Mouse (Mus musculus) lung, embryonic 15.5 days (tissue): Measurements from ENCODE around the gene Ubxn6. TPM values are rescaled to one million over a fixed set of nuclear protein-coding genes. Genes with fewer than 3 reads are reported as not detected.

ENCODE experiments used
- ATAC-seq: fragments of 200-750 bp; cut with Nextera tagmentation; 2 replicates; pipeline ENCODE4 v1.8.0; 2017; ENCODE audit warnings: moderate number of reproducible peaks, borderline replicate concordance; ENCODE audit not compliant: low FRiP score, low TSS enrichment; ENCODE audit errors: extremely low read depth
- H3K27ac ChIP-seq: fragments of 300-500 bp; sonication (generic); 2 replicates; pipeline ENCODE4 v1.5.1; 2015; ENCODE audit warnings: moderate library complexity, mild to moderate bottlenecking, inconsistent platforms
- H3K27me3 ChIP-seq: fragments of 300-500 bp; sonication (generic); 2 replicates; pipeline ENCODE4 v1.6.1; 2015; ENCODE audit warnings: inconsistent platforms
- H3K36me3 ChIP-seq: fragments of 300-500 bp; sonication (generic); 2 replicates; pipeline ENCODE4 v1.6.1; 2015; ENCODE audit warnings: inconsistent platforms
- H3K4me1 ChIP-seq: fragments of 300-500 bp; sonication (generic); 2 replicates; pipeline ENCODE4 v1.6.1; 2015; ENCODE audit warnings: inconsistent platforms
- H3K4me2 ChIP-seq: fragments of 300-500 bp; sonication (generic); 2 replicates; pipeline ENCODE4 v1.6.1; 2015; ENCODE audit warnings: inconsistent platforms, mild to moderate bottlenecking, moderate library complexity
- H3K4me3 ChIP-seq: fragments of 300-500 bp; sonication (generic); 2 replicates; pipeline ENCODE4 v1.5.1; 2015; ENCODE audit warnings: mild to moderate bottlenecking, inconsistent platforms
- H3K9ac ChIP-seq: fragments of 300-500 bp; sonication (generic); 2 replicates; pipeline ENCODE4 v1.6.1; 2015; ENCODE audit warnings: inconsistent platforms
- H3K9me3 ChIP-seq: fragments of 300-500 bp; sonication (generic); 2 replicates; pipeline ENCODE4 v1.6.1; 2016; ENCODE audit warnings: inconsistent platforms
- WGBS: fragments of 180-500 bp; shearing (Covaris S2); methylation state at CpG from one replicate; pipeline ENCODE4 v1.1.7; 2015; 5-methylcytosine and 5-hydroxymethylcytosine counted together
- polyA plus RNA-seq: library from polyadenylated mRNA; unstranded; fragments of >200 nt; fragmentation: Nextera tagmentation; extraction: Ambion mirVana; gene quantifications from 2 replicates; pipeline ENCODE4 v1.2.1, GENCODE M21; 2015

Ubxn6 gene
- polyA plus RNA-seq, 1 experiment from 2014 or later: 41.3 TPM

DNA sequence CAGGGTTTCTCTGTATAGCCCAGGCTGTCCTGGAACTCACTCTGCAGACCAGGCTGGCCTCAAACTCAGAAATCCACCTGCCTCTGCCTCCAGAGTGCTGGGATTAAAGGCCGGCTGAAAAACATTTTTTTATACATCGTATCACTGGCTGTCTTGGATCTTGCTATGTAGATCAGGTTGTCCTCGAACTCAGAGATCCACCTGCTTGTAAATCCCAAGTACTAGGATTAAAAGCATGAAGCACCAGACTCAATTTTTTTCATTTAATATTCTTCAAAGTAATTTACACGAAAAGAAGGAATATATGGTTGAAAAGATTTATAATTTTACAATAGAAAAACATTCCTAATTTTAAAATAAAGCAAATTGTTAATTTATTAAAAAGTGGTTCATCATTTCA lies 35.5 kb downstream of the Ubxn6 start:
- ATAC-seq: no peak
- Histone ChIP-seq H3K9ac (no peak overlapping the region), H3K4me1 (peaks cover 33% of the 10 kb centered on the region), H3K36me3 (peaks cover 10% of the 10 kb centered on the region), H3K4me2 (peak overlapping the region; percentile 89), H3K27me3 (no peaks in the 10 kb centered on the region), H3K4me3 (peak overlapping the region; percentile 93), H3K9me3 (no peaks in the 10 kb centered on the region), H3K27ac (no peak overlapping the region)
- 69% methylated on average over 4 of the region's 4 CpGs for WGBS

DNA sequence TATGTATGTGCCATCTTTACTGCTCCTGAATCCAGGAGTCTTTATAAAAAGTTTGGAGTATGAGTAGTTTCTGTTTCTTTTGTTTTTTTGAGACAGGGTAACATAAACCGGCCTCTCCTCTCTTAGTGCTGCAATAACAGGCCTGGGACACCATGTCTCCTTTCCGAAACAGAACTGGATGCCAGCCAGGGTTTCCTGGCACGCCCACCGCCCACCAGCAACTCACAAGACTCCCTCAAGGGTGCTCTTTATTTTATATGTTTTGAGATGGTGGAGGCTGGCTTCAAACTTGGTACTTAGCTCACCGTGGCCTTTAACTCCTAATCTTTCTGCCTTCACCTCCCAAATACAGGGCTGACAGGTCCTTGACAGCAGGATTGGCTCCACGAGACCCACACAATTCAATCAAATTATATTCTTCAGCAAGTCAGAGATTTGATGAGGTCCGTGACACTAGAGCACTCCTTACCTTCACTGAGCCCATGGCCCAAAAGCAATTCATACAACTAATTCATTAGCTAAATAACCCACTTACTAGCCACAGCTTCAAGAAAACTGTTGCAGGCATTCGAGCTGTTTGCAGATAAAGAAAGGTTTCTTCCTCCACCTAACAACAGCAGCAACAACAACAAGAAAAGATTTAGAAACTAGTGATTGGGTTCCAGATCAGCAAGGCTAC lies 36.1 kb downstream of the Ubxn6 start:
- no peak for ATAC-seq
- H3K4me2 ChIP-seq: no peak overlapping the region
- WGBS: 78% methylated on average over 8 of the region's 8 CpGs
- H3K9ac ChIP-seq: no peak overlapping the region
- no peaks in the 10 kb centered on the region for H3K27me3 ChIP-seq
- no peak overlapping the region for H3K27ac ChIP-seq
- H3K4me1 ChIP-seq: peaks cover 36% of the 10 kb centered on the region
- 0 out of 2 replicates have a peak, but pooled peaks cover 7% of the 10 kb centered on the region for H3K36me3 ChIP-seq
- H3K9me3 ChIP-seq: no peaks in the 10 kb centered on the region
- no peak overlapping the region for H3K4me3 ChIP-seq

GRCm38 (mm10) chr17:56036901-56037287 lies 37.9 kb downstream of the Ubxn6 start:
- no peaks in the 10 kb centered on the region for H3K27me3 ChIP-seq
- 0 out of 2 replicates have a peak, but pooled peaks cover 6% of the 10 kb centered on the region for H3K36me3 ChIP-seq
- no peak for ATAC-seq
- H3K9ac ChIP-seq: peak overlapping the region; percentile 37; the same call in 1 of the 2 replicates
- no peaks in the 10 kb centered on the region for H3K9me3 ChIP-seq
- WGBS: 31% methylated on average over 13 of the region's 13 CpGs
- H3K4me3 ChIP-seq: peak overlapping the region; percentile 31
- no peak overlapping the region for H3K27ac ChIP-seq
- H3K4me2 ChIP-seq: peak overlapping the region; percentile 53
- peaks cover 49% of the 10 kb centered on the region for H3K4me1 ChIP-seq

DNA sequence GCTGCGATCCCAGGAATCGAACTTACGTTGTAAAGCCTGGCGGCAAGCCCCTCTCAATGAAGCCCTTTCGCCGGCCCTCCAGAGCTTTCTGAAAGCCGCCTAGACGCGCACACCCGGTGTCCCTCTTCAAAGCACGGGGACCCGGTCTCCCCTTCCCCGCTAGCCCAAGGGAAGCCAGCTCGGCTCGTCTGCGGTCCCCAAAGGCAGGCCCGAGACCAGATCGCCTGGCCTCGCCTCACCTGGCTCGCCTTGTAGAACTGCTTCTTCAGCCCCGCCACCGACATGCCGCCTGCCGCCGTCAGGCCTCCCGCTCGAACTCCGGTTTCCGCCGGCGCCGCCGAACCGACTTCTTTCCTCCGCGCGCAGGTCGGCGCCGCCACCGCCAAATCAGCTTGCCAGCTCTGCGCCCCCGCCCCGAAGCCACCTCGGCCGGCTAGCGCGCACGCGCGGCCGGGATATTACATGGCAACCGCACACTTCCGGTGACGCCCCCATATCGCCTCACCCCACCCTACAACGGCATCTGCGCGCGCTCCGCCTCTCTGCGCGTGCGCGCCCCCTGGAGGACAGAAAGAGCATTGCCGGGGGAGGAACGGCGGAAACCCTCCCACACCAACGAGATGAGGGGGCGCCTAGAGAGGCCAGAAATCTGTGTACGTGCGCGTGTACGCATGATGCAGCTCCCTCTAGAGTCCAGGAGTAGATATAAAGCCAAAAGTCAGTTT lies 38.5 kb downstream of the Ubxn6 start, which contains the start of gene Sh3gl1:
Gene Sh3gl1 (minus strand): TSS at position 460 of the 725 bp plus-strand sequence.
- Histone ChIP-seq H3K9ac (peak within 1 kb of the TSS; percentile 93), H3K4me2 (peak within 1 kb of the TSS; percentile 68), H3K27ac (peak within 1 kb of the TSS; percentile 88), H3K4me3 (peak within 1 kb of the TSS; percentile 88), H3K9me3 (no peaks in the 10 kb centered on the region), H3K27me3 (no peaks in the 10 kb centered on the region), H3K4me1 (peaks cover 44% of the 10 kb centered on the region), H3K36me3 (0 out of 2 replicates have a peak, but pooled peaks cover 6% of the 10 kb centered on the region)
- ATAC-seq: peak; percentile 90
- WGBS: under 1% methylated on average over 74 of the region's 74 CpGs

- H3K4me1 ChIP-seq: peaks cover 43% of the 10 kb centered on the region
- 51% methylated on average over 4 of the region's 4 CpGs for WGBS
Measured at GRCm38 (mm10) chr17:56035216-56035615, 39.6 kb downstream of the Ubxn6 start.

DNA sequence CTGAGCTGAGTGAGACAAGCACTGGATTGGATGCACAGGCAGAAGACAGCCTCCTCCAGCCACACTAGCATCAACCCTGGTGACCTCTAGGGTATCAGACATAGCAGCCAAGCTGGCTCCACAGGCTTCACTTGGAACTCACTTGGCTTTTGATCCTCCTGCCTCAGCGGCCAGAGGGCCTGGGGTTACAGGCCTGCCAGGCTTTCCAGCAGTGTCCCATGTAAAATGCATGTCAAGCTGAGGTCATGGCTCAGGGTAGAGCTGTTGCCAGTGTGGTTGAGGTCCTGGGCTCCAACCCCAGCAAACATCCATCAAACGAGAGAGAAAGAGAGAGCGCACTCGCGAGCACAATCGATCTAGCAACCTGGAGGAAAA lies 40.1 kb downstream of the Ubxn6 start:
- Histone ChIP-seq H3K4me3 (peak overlapping the region; percentile 88), H3K4me1 (peaks cover 43% of the 10 kb centered on the region)
- 70% methylated on average over 6 of the region's 6 CpGs for WGBS

More at GRCm38 (mm10) chr17:56035216-56035615, 39.6 kb downstream of the Ubxn6 start:
- Histone ChIP-seq H3K4me3 (peak overlapping the region; percentile 88), H3K9me3 (no peaks in the 10 kb centered on the region), H3K9ac (peak overlapping the region; percentile 93), H3K27me3 (no peaks in the 10 kb centered on the region), H3K27ac (no peak overlapping the region), H3K36me3 (peaks cover 11% of the 10 kb centered on the region; the same call in 1 of the 2 replicates), H3K4me2 (peak overlapping the region; percentile 68)
- ATAC-seq: no peak

GRCm38 (mm10) chr17:56034040-56034725 lies 40.6 kb downstream of the Ubxn6 start:
- H3K36me3 ChIP-seq: peaks cover 13% of the 10 kb centered on the region; the same call in 1 of the 2 replicates
- no peaks in the 10 kb centered on the region for H3K27me3 ChIP-seq
- no peak overlapping the region; the same call in 1 of the 2 replicates for H3K4me3 ChIP-seq
- WGBS: 81% methylated on average over 7 of the region's 7 CpGs
- H3K27ac ChIP-seq: no peak overlapping the region
- peaks cover 43% of the 10 kb centered on the region for H3K4me1 ChIP-seq
- no peak overlapping the region for H3K9ac ChIP-seq
- no peak for ATAC-seq
- no peaks in the 10 kb centered on the region for H3K9me3 ChIP-seq
- peak overlapping the region; percentile 68; the same call in 1 of the 2 replicates for H3K4me2 ChIP-seq

More for the DNA sequence above, 40.1 kb downstream of the Ubxn6 start:
- no peak for ATAC-seq
- Histone ChIP-seq H3K4me2 (peak overlapping the region; percentile 68), H3K9ac (peak overlapping the region; percentile 93), H3K27me3 (no peaks in the 10 kb centered on the region), H3K36me3 (peaks cover 13% of the 10 kb centered on the region; the same call in 1 of the 2 replicates), H3K27ac (no peak overlapping the region), H3K9me3 (no peaks in the 10 kb centered on the region)

DNA sequence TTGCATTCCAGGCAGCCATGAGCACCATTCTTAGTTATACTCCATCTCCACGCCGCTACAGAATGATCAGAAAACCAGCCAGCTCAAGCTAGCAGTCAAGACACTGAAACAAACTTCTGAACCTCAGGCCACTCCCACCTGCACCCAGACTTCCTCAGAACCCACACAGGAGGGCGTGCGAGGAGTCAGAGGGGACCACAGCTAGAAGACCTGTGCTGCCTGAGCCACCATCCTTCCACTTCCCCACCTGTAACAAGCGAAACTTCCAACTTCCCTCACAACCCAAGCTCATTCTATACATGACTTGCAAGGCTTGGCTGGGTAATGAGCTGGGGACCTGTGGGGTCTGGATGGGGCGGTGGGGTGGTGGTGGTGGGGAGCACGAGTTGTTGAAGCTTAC lies 42.0 kb downstream of the Ubxn6 start:
- ATAC-seq: no peak
- Histone ChIP-seq H3K9me3 (no peaks in the 10 kb centered on the region), H3K9ac (no peak overlapping the region), H3K4me1 (peaks cover 43% of the 10 kb centered on the region), H3K4me2 (no peak overlapping the region), H3K27me3 (no peaks in the 10 kb centered on the region), H3K36me3 (peaks cover 13% of the 10 kb centered on the region; the same call in 1 of the 2 replicates), H3K27ac (no peak overlapping the region), H3K4me3 (no peak overlapping the region)
- WGBS: 73% methylated on average over 7 of the region's 7 CpGs

- Histone ChIP-seq H3K9me3 (no peaks in the 10 kb centered on the region), H3K27me3 (no peaks in the 10 kb centered on the region), H3K27ac (no peak overlapping the region), H3K4me1 (peaks cover 42% of the 10 kb centered on the region), H3K9ac (no peak overlapping the region), H3K4me3 (no peak overlapping the region), H3K36me3 (peaks cover 19% of the 10 kb centered on the region; the same call in 1 of the 2 replicates), H3K4me2 (no peak overlapping the region)
- 67% methylated on average over 6 of the region's 6 CpGs for WGBS
- ATAC-seq: no peak
Measured at GRCm38 (mm10) chr17:56032127-56032733, 42.6 kb downstream of the Ubxn6 start.

DNA sequence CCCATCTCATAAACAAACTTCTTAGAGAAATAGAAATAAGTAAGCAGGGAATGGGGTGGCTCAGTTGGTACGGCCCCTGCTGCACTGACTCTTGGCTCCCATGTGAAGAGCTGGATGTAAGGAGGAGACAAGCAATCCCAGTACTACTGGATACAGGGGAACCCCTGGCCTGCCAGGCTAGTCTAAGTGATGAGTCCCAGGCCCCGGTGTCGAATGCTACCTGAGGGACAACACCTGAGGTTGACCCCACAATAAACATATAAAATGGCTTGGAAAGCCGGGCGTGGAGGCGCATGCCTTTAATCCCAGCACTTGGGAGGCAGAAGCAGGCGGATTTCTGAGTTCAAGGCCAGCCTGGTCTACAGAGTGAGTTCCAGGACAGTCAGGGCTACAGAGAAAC lies 43.4 kb downstream of the Ubxn6 start:
- WGBS: 88% methylated on average over 7 of the region's 7 CpGs
- no peak for ATAC-seq
- no peak overlapping the region for H3K27ac ChIP-seq
- no peak overlapping the region for H3K9ac ChIP-seq
- no peak overlapping the region for H3K4me2 ChIP-seq
- H3K4me3 ChIP-seq: no peak overlapping the region
- H3K4me1 ChIP-seq: peaks cover 40% of the 10 kb centered on the region
- peaks cover 21% of the 10 kb centered on the region; the same call in 1 of the 2 replicates for H3K36me3 ChIP-seq
- no peaks in the 10 kb centered on the region for H3K9me3 ChIP-seq
- no peaks in the 10 kb centered on the region for H3K27me3 ChIP-seq

- Histone ChIP-seq H3K4me1 (peaks cover 40% of the 10 kb centered on the region), H3K9me3 (no peaks in the 10 kb centered on the region), H3K4me3 (no peak overlapping the region), H3K4me2 (no peak overlapping the region), H3K36me3 (peaks cover 21% of the 10 kb centered on the region; the same call in 1 of the 2 replicates), H3K27me3 (no peaks in the 10 kb centered on the region), H3K9ac (no peak overlapping the region), H3K27ac (no peak overlapping the region)
- 49% methylated on average over 5 of the region's 5 CpGs for WGBS
- ATAC-seq: no peak
Measured at GRCm38 (mm10) chr17:56030919-56031318, 43.9 kb downstream of the Ubxn6 start.
